Mouse (Mus musculus): ENCODE data around the gene Ascc2. TPM values are rescaled to one million over a fixed set of nuclear protein-coding genes. Genes with fewer than 3 reads are reported as not detected.

Ascc2 gene
- polyA plus RNA-seq, 1 experiment = 18.0 TPM

GRCm38 (mm10) chr11:4718548-4718947 is 81.0 kb downstream of the Ascc2 start:
- H3K4me3 ChIP-seq (ENCODE audit: insufficient read depth, low read depth, low read length) = no peak overlapping the region
- TF ChIP-seq POLR2A (IDR thresholded peaks at IDR 0.05; ENCODE audit: low read depth, low read length) (no peak), CTCF (conservative IDR thresholded peaks at IDR 0.05; ENCODE audit: insufficient read depth, insufficient read length, low read depth, low read length) (no peak)
- H3K36me3 ChIP-seq (ENCODE audit: control insufficient read depth, insufficient read depth, low read length) = no peaks in the 10 kb centered on the region; the same call in 1 of the 2 replicates
- H3K4me1 ChIP-seq (ENCODE audit: control insufficient read depth, insufficient read depth, low read length) = no peaks in the 10 kb centered on the region
- no peaks in the 10 kb centered on the region for H3K27me3 ChIP-seq (replicated peaks; ENCODE audit: control insufficient read depth, insufficient read depth, low read length)
- H3K27ac ChIP-seq (ENCODE audit: insufficient read depth, low read depth, low read length) = no peak overlapping the region
- WGBS = 81% methylated on average over 5 of the region's 5 CpGs
- no peak for DNase-seq

GRCm38 (mm10) chr11:4719961-4720360 is 82.4 kb downstream of the Ascc2 start:
- no peak for DNase-seq
- H3K4me3 ChIP-seq (ENCODE audit: insufficient read depth, low read depth, low read length) = no peak overlapping the region
- 91% methylated on average over 9 of the region's 9 CpGs for WGBS
- H3K27me3 ChIP-seq (replicated peaks; ENCODE audit: control insufficient read depth, insufficient read depth, low read length) = no peaks in the 10 kb centered on the region
- no peaks in the 10 kb centered on the region; the same call in 1 of the 2 replicates for H3K36me3 ChIP-seq (ENCODE audit: control insufficient read depth, insufficient read depth, low read length)
- H3K4me1 ChIP-seq (ENCODE audit: control insufficient read depth, insufficient read depth, low read length) = no peaks in the 10 kb centered on the region
- H3K27ac ChIP-seq (ENCODE audit: insufficient read depth, low read depth, low read length) = no peak overlapping the region
- no peak for TF ChIP-seq CTCF (conservative IDR thresholded peaks at IDR 0.05; ENCODE audit: insufficient read depth, insufficient read length, low read depth, low read length)
- no peak for TF ChIP-seq POLR2A (IDR thresholded peaks at IDR 0.05; ENCODE audit: low read depth, low read length)

GRCm38 (mm10) chr11:4720393-4720792 is 82.8 kb downstream of the Ascc2 start:
- Histone ChIP-seq H3K4me3 (ENCODE audit: insufficient read depth, low read depth, low read length) (no peak overlapping the region), H3K4me1 (ENCODE audit: control insufficient read depth, insufficient read depth, low read length) (no peaks in the 10 kb centered on the region), H3K27me3 (replicated peaks; ENCODE audit: control insufficient read depth, insufficient read depth, low read length) (no peaks in the 10 kb centered on the region), H3K27ac (ENCODE audit: insufficient read depth, low read depth, low read length) (no peak overlapping the region), H3K36me3 (ENCODE audit: control insufficient read depth, insufficient read depth, low read length) (no peaks in the 10 kb centered on the region; the same call in 1 of the 2 replicates)
- TF ChIP-seq POLR2A (IDR thresholded peaks at IDR 0.05; ENCODE audit: low read depth, low read length) (no peak), CTCF (conservative IDR thresholded peaks at IDR 0.05; ENCODE audit: insufficient read depth, insufficient read length, low read depth, low read length) (no peak)
- WGBS = 66% methylated on average over 11 of the region's 11 CpGs
- DNase-seq = no peak

- no peaks in the 10 kb centered on the region; the same call in 1 of the 2 replicates for H3K36me3 ChIP-seq (ENCODE audit: control insufficient read depth, insufficient read depth, low read length)
- DNase-seq = no peak
- TF ChIP-seq POLR2A (IDR thresholded peaks at IDR 0.05; ENCODE audit: low read depth, low read length) (no peak), CTCF (conservative IDR thresholded peaks at IDR 0.05; ENCODE audit: insufficient read depth, insufficient read length, low read depth, low read length) (no peak)
- H3K27ac ChIP-seq (ENCODE audit: insufficient read depth, low read depth, low read length) = no peak overlapping the region
- no peak overlapping the region for H3K4me3 ChIP-seq (ENCODE audit: insufficient read depth, low read depth, low read length)
- no peaks in the 10 kb centered on the region for H3K4me1 ChIP-seq (ENCODE audit: control insufficient read depth, insufficient read depth, low read length)
- no peaks in the 10 kb centered on the region for H3K27me3 ChIP-seq (replicated peaks; ENCODE audit: control insufficient read depth, insufficient read depth, low read length)
- WGBS = 72% methylated on average over 7 of the region's 7 CpGs
These were observed 83.5 kb downstream of the Ascc2 start for GRCm38 (mm10) chr11:4720900-4721580.

- TF ChIP-seq POLR2A (IDR thresholded peaks at IDR 0.05; ENCODE audit: low read depth, low read length) = no peak
- no peak for TF ChIP-seq CTCF (conservative IDR thresholded peaks at IDR 0.05; ENCODE audit: insufficient read depth, insufficient read length, low read depth, low read length)
- Histone ChIP-seq H3K27ac (ENCODE audit: insufficient read depth, low read depth, low read length) (no peak overlapping the region), H3K27me3 (replicated peaks; ENCODE audit: control insufficient read depth, insufficient read depth, low read length) (no peaks in the 10 kb centered on the region), H3K4me3 (ENCODE audit: insufficient read depth, low read depth, low read length) (no peak overlapping the region), H3K36me3 (ENCODE audit: control insufficient read depth, insufficient read depth, low read length) (no peaks in the 10 kb centered on the region; the same call in 1 of the 2 replicates), H3K4me1 (ENCODE audit: control insufficient read depth, insufficient read depth, low read length) (no peaks in the 10 kb centered on the region)
- 74% methylated on average over 8 of the region's 8 CpGs for WGBS
- DNase-seq = no peak
These were observed 84.2 kb downstream of the Ascc2 start for GRCm38 (mm10) chr11:4721728-4722127.

- no peak overlapping the region for H3K27ac ChIP-seq (ENCODE audit: insufficient read depth, low read depth, low read length)
- no peak for DNase-seq
These were observed 92.1 kb downstream of the Ascc2 start for GRCm38 (mm10) chr11:4729603-4730002.

GRCm38 (mm10) chr11:4730096-4730495 is 92.5 kb downstream of the Ascc2 start:
- no peak overlapping the region for H3K4me3 ChIP-seq (ENCODE audit: insufficient read depth, low read depth, low read length)
- WGBS = 75% methylated on average over 6 of the region's 6 CpGs
- H3K4me1 ChIP-seq (ENCODE audit: control insufficient read depth, insufficient read depth, low read length) = no peaks in the 10 kb centered on the region
- no peaks in the 10 kb centered on the region for H3K27me3 ChIP-seq (replicated peaks; ENCODE audit: control insufficient read depth, insufficient read depth, low read length)
- H3K36me3 ChIP-seq (ENCODE audit: control insufficient read depth, insufficient read depth, low read length) = no peaks in the 10 kb centered on the region
- no peak overlapping the region for H3K27ac ChIP-seq (ENCODE audit: insufficient read depth, low read depth, low read length)
- no peak for TF ChIP-seq POLR2A (IDR thresholded peaks at IDR 0.05; ENCODE audit: low read depth, low read length)
- no peak for TF ChIP-seq CTCF (conservative IDR thresholded peaks at IDR 0.05; ENCODE audit: insufficient read depth, insufficient read length, low read depth, low read length)
- no peak for DNase-seq

More at GRCm38 (mm10) chr11:4729603-4730002, 92.1 kb downstream of the Ascc2 start:
- TF ChIP-seq CTCF (conservative IDR thresholded peaks at IDR 0.05; ENCODE audit: insufficient read depth, insufficient read length, low read depth, low read length) (no peak), POLR2A (IDR thresholded peaks at IDR 0.05; ENCODE audit: low read depth, low read length) (no peak)
- Histone ChIP-seq H3K4me3 (ENCODE audit: insufficient read depth, low read depth, low read length) (no peak overlapping the region), H3K4me1 (ENCODE audit: control insufficient read depth, insufficient read depth, low read length) (no peaks in the 10 kb centered on the region), H3K36me3 (ENCODE audit: control insufficient read depth, insufficient read depth, low read length) (no peaks in the 10 kb centered on the region), H3K27me3 (replicated peaks; ENCODE audit: control insufficient read depth, insufficient read depth, low read length) (no peaks in the 10 kb centered on the region)
- WGBS = 53% methylated on average over 12 of the region's 12 CpGs
